Mouse (Mus musculus) small intestine, adult 2 months (tissue): ENCODE results near the gene Tspan9. TPM values are rescaled to one million over a fixed set of nuclear protein-coding genes. Genes with fewer than 3 reads are reported as not detected.

ENCODE experiments used
- H3K27ac ChIP-seq: fragments of 200-500 bp; 2 replicates; pipeline ENCODE4 v1.5.1; 2012; ENCODE audit warnings: low read depth, low read length, control low read depth, inconsistent platforms; ENCODE audit not compliant: insufficient read depth
- H3K27me3 ChIP-seq: fragments of 200-500 bp; 2 replicates; pipeline ENCODE4 v1.6.1; 2012; ENCODE audit warnings: mild to moderate bottlenecking, moderate library complexity, low read length, inconsistent platforms; ENCODE audit not compliant: control insufficient read depth, insufficient read depth
- H3K36me3 ChIP-seq: fragments of 200-500 bp; 2 replicates; pipeline ENCODE4 v1.6.1; 2012; ENCODE audit warnings: mild to moderate bottlenecking, low read length, control low read depth, inconsistent platforms; ENCODE audit not compliant: control insufficient read depth, insufficient read depth
- H3K4me1 ChIP-seq: fragments of 200-500 bp; 2 replicates; pipeline ENCODE4 v1.6.1; 2012; ENCODE audit warnings: low read length, inconsistent platforms, mixed read lengths; ENCODE audit not compliant: control insufficient read depth, insufficient read depth, insufficient read length
- H3K4me3 ChIP-seq: fragments of 200-500 bp; 2 replicates; pipeline ENCODE4 v1.5.1; 2012; ENCODE audit warnings: low read depth, mild to moderate bottlenecking, control low read depth, inconsistent platforms, low read length, moderate library complexity
- CTCF ChIP-seq: fragments of 200-500 bp; IDR thresholded peaks from 2 replicates; pipeline ENCODE4 v1.5.1; 2012; ENCODE audit warnings: low read depth, mild to moderate bottlenecking, control low read depth, inconsistent platforms, low read length, moderate library complexity, mixed read lengths; ENCODE audit not compliant: insufficient replicate concordance, insufficient read length; ENCODE audit errors: extremely low read depth
- POLR2A ChIP-seq: fragments of 200-500 bp; IDR thresholded peaks from 2 replicates; pipeline ENCODE4 v1.6.1; 2012; ENCODE audit warnings: low read depth, mild to moderate bottlenecking, control low read depth, inconsistent platforms, low read length, moderate library complexity
- WGBS: fragments of 180-500 bp; shearing (Covaris S2); methylation state at CpG from one replicate; pipeline ENCODE4 v1.1.7; 2018; 5-methylcytosine and 5-hydroxymethylcytosine counted together
- polyA plus RNA-seq: library from polyadenylated mRNA; depleted of rRNA; stranded (reverse); fragments of >200 nt; gene quantifications from 2 replicates; pipeline ENCODE4 v1.2.3, GENCODE M21; 2012

Gene Tspan9
- polyA plus RNA-seq, 1 experiment = 20.6 TPM

GRCm38 (mm10) chr6:127970848-127971247, 172.5 kb downstream of the Tspan9 start:
- TF ChIP-seq CTCF (no peak), POLR2A (no peak)
- Histone ChIP-seq H3K4me1 (no peaks in the 10 kb centered on the region; the same call in 1 of the 2 replicates), H3K36me3 (no peaks in the 10 kb centered on the region), H3K4me3 (no peak overlapping the region), H3K27ac (no peak overlapping the region), H3K27me3 (no peaks in the 10 kb centered on the region)
- 59% methylated on average over 5 of the region's 5 CpGs for WGBS

DNA sequence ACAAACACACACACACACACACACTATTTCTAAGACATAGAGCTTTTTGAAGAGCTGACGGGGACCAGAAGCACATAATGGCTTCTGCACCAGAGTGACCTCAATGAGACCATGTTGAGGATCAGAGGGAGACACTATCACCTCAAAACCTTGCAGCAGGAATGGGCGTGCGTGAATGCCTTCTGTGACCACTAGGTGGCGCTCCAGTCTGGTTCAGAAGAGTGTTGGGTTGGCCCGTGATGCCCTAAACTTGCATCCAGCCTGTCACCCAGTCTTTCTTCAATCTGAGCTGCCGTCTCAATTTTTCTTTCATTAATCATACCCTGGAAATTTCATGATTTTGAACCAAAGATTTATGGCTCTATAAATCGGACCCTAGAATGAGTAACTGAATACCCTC, 173.3 kb downstream of the Tspan9 start:
- H3K36me3 ChIP-seq = no peaks in the 10 kb centered on the region
- no peak overlapping the region for H3K4me3 ChIP-seq
- H3K4me1 ChIP-seq = no peaks in the 10 kb centered on the region; the same call in 1 of the 2 replicates
- H3K27ac ChIP-seq = no peak overlapping the region
- 8% methylated on average over 7 of the region's 7 CpGs for WGBS
- TF ChIP-seq POLR2A = no peak
- peak; percentile 72; the same call in 1 of the 2 replicates for TF ChIP-seq CTCF
- no peaks in the 10 kb centered on the region for H3K27me3 ChIP-seq

DNA sequence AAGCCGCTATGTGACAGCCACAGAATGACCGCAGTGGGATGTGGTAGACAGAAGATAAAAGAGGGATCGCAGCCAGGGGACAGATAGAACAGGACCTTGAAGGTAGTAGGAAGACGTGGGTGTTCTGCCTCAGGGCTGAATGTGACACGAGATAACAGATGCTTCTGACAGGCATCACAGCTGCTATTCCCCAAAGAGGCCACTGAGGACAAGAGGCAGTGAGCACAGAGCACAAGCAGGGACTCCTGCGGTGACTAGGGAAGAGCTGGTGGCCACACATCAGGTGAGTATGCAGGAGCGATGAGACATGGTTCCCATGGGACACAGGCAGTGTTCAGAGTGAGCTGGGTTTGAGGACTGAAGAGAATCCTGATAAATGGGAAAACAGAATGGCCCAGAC, 173.7 kb downstream of the Tspan9 start:
- H3K36me3 ChIP-seq = no peaks in the 10 kb centered on the region
- no peaks in the 10 kb centered on the region; the same call in 1 of the 2 replicates for H3K4me1 ChIP-seq
- H3K4me3 ChIP-seq = no peak overlapping the region
- no peak for TF ChIP-seq CTCF
- no peak for TF ChIP-seq POLR2A
- H3K27me3 ChIP-seq = no peaks in the 10 kb centered on the region
- WGBS = 75% methylated on average over 7 of the region's 7 CpGs
- H3K27ac ChIP-seq = no peak overlapping the region

GRCm38 (mm10) chr6:127965497-127965896, 177.9 kb downstream of the Tspan9 start:
- WGBS = 68% methylated on average over 8 of the region's 8 CpGs
- H3K27ac ChIP-seq = no peak overlapping the region
- H3K27me3 ChIP-seq = no peaks in the 10 kb centered on the region
- H3K4me1 ChIP-seq = no peaks in the 10 kb centered on the region
- TF ChIP-seq POLR2A (no peak), CTCF (no peak)
- H3K4me3 ChIP-seq = no peak overlapping the region
- no peaks in the 10 kb centered on the region for H3K36me3 ChIP-seq

DNA sequence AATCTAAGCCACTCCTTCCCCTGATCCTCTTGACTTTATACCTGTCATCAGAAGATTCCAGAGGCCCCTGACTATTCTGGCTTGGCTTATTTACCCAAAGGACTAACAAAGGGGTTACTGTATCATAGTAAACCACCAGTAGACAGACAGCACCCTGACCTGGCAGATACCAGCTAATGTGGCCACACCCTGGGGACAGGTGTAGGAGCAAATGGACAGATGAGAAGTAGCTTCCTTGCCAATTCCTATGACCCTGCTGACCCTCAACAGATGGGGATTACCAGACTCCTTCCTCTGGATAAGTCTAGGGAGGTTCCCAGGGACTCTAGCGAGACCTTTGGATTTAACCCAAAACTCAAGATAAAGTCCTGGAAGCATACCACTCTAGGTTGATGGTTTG, 183.2 kb downstream of the Tspan9 start:
- no peak for TF ChIP-seq CTCF
- Histone ChIP-seq H3K36me3 (no peaks in the 10 kb centered on the region), H3K27me3 (no peaks in the 10 kb centered on the region), H3K27ac (no peak overlapping the region), H3K4me1 (no peaks in the 10 kb centered on the region), H3K4me3 (no peak overlapping the region)
- 42% methylated on average over 1 of the region's 1 CpGs for WGBS

DNA sequence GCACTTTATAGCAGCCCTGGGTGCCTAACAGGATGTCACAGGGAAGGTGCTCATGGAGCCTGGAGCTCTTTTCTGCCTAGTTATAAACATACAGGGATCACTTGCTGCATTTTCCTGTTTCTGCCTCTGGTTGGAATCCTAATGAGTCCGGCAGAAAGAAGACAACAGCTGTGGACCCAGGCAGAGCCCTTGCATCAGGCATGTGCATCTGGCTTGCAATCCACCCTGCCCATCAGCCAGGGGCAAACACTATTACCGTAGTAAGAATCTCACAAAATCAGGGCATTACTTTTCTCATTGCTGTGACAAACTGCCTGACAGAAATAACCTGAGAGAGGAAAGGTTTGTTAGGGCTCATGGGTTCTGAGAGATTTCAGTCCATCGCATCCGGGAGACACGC, 187.2 kb downstream of the Tspan9 start:
- WGBS = 75% methylated on average over 5 of the region's 5 CpGs
- no peaks in the 10 kb centered on the region for H3K4me1 ChIP-seq
- H3K27me3 ChIP-seq = no peaks in the 10 kb centered on the region

GRCm38 (mm10) chr6:127953071-127953470, 190.3 kb downstream of the Tspan9 start:
- 71% methylated on average over 4 of the region's 4 CpGs for WGBS
- Histone ChIP-seq H3K36me3 (no peaks in the 10 kb centered on the region), H3K27me3 (no peaks in the 10 kb centered on the region), H3K4me3 (no peak overlapping the region), H3K27ac (no peak overlapping the region), H3K4me1 (no peaks in the 10 kb centered on the region)
- no peak for TF ChIP-seq CTCF
- TF ChIP-seq POLR2A = no peak

More for the DNA sequence above, 187.2 kb downstream of the Tspan9 start:
- H3K4me3 ChIP-seq = no peak overlapping the region
- TF ChIP-seq CTCF = no peak
- no peak for TF ChIP-seq POLR2A
- no peaks in the 10 kb centered on the region for H3K36me3 ChIP-seq
- H3K27ac ChIP-seq = no peak overlapping the region

GRCm38 (mm10) chr6:127949885-127950284, 193.5 kb downstream of the Tspan9 start:
- Histone ChIP-seq H3K27me3 (no peaks in the 10 kb centered on the region), H3K4me1 (no peaks in the 10 kb centered on the region), H3K36me3 (no peaks in the 10 kb centered on the region), H3K27ac (no peak overlapping the region), H3K4me3 (no peak overlapping the region)
- TF ChIP-seq POLR2A (no peak), CTCF (no peak)
- 85% methylated on average over 7 of the region's 7 CpGs for WGBS

- Histone ChIP-seq H3K4me3 (no peak overlapping the region), H3K36me3 (no peaks in the 10 kb centered on the region), H3K27ac (no peak overlapping the region), H3K27me3 (no peaks in the 10 kb centered on the region), H3K4me1 (no peaks in the 10 kb centered on the region)
- TF ChIP-seq CTCF (no peak), POLR2A (no peak)
- 70% methylated on average over 9 of the region's 9 CpGs for WGBS
Measured at GRCm38 (mm10) chr6:127948656-127949055, 194.7 kb downstream of the Tspan9 start.
